Comparison of ENCODE assay signal across 10 mouse cellular contexts in the genomic region with DNA sequence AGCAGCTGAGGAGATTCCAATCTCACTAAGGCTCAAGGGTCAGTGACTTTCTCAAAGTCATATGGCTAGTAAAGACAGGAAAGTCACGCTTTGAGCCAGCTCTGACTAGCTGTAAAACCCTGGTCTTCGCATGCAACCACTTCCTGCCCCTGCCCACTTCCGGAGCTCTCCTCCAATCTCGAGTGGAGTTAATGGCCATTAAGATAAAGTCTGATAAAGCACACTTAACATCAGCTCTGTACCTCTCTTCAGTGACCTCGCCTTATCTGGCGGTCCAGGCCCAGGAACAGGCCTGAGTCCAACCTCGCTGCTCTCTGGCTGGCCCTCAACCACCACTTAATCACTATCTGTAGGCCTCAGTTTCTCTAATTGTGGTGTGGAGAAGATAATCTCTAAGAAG. TPM values are rescaled to one million over a fixed set of nuclear protein-coding genes. Genes with fewer than 3 reads are reported as not detected.
A peak's percentile ranks its signal among the peaks of the same experiment; 100 is the strongest.
DNase-seq lines count a peak whose midpoint lies in the region; ATAC-seq lines count a peak whose summit lies in the region.
"Had no signal": no experiment of that assay in that cellular context is flagged by ENCODE, and none has a peak within 500 bp of the region (broad histone marks: within the 10 kb centered on the region; RNA-seq: fewer than 3 reads in every experiment).

No protein-coding gene starts in this region.

- H3K9me3 ChIP-seq in intestine, embryonic 16.5 days (ENCODE audit: control insufficient read depth, low read length) = no peaks in the 10 kb centered on the region
- no peaks in the 10 kb centered on the region for H3K9me3 ChIP-seq in liver, embryonic 16.5 days (replicated peaks; ENCODE audit: control insufficient read depth, low read length)
- no peaks in the 10 kb centered on the region for H3K9me3 ChIP-seq in stomach, embryonic 15.5 days
- no peaks in the 10 kb centered on the region for H3K9me3 ChIP-seq in forebrain, embryonic 11.5 days (ENCODE audit: control insufficient read depth, low read length)
- H3K9me3 ChIP-seq: forebrain, embryonic 10.5 days; hindbrain, embryonic 15.5 days had no signal

- H3K4me2 ChIP-seq in intestine, embryonic 16.5 days (ENCODE audit: low read depth, low read length) = no peak overlapping the region
- peak overlapping the region; percentile 30 for H3K4me2 ChIP-seq in liver, embryonic 16.5 days (ENCODE audit: low read depth, low read length)
- no peak overlapping the region for H3K4me2 ChIP-seq in stomach, embryonic 15.5 days
- H3K4me2 ChIP-seq in forebrain, embryonic 11.5 days (ENCODE audit: low read depth, low read length, severe bottlenecking) = no peak overlapping the region
- H3K4me2 ChIP-seq: hindbrain, embryonic 15.5 days had no signal

- 40% methylated on average over 7 of the region's 7 CpGs for WGBS in intestine, embryonic 16.5 days
- 5% methylated on average over 7 of the region's 7 CpGs for WGBS in liver, embryonic 16.5 days (ENCODE audit: insufficient replicate concordance)
- 40% methylated on average over 7 of the region's 7 CpGs for WGBS in stomach, embryonic 15.5 days
- 85% methylated on average over 7 of the region's 7 CpGs for WGBS in forebrain, embryonic 11.5 days

- peak; percentile 36 for ATAC-seq in intestine, embryonic 16.5 days
- ATAC-seq in liver, embryonic 16.5 days (ENCODE audit: low read depth) = peak; percentile 80
- ATAC-seq in stomach, embryonic 15.5 days (ENCODE audit: insufficient read depth, low FRiP score, low read depth) = no peak
- ATAC-seq in forebrain, embryonic 11.5 days (replicated peaks; ENCODE audit: low FRiP score) = no peak

- H3K9ac ChIP-seq in intestine, embryonic 16.5 days (ENCODE audit: low read depth, low read length) = 0 out of 2 replicates have a peak overlapping the region, but pooled peaks have one; percentile 14
- no peak overlapping the region for H3K9ac ChIP-seq in liver, embryonic 16.5 days (ENCODE audit: low read depth, low read length)
- H3K9ac ChIP-seq in stomach, embryonic 15.5 days = no peak overlapping the region
- H3K9ac ChIP-seq in forebrain, embryonic 11.5 days (ENCODE audit: low read length) = no peak overlapping the region
- H3K9ac ChIP-seq: hindbrain, embryonic 15.5 days had no signal

- H3K27ac ChIP-seq in intestine, embryonic 16.5 days (ENCODE audit: low read length) = peak overlapping the region; percentile 90
- peak overlapping the region; percentile 78 for H3K27ac ChIP-seq in liver, embryonic 16.5 days (ENCODE audit: low read length)
- H3K27ac ChIP-seq in stomach, embryonic 15.5 days = peak overlapping the region; percentile 61; the same call in 1 of the 2 replicates
- no peak overlapping the region for H3K27ac ChIP-seq in forebrain, embryonic 11.5 days (ENCODE audit: low read depth, low read length)
- H3K27ac ChIP-seq: forebrain, embryonic 10.5 days; hindbrain, embryonic 15.5 days had no signal

- H3K36me3 ChIP-seq in intestine, embryonic 16.5 days (ENCODE audit: control insufficient read depth, insufficient read depth, low read length) = no peaks in the 10 kb centered on the region
- H3K36me3 ChIP-seq in liver, embryonic 16.5 days (ENCODE audit: control insufficient read depth, insufficient read depth) = no peaks in the 10 kb centered on the region
- H3K36me3 ChIP-seq in stomach, embryonic 15.5 days = no peaks in the 10 kb centered on the region
- H3K36me3 ChIP-seq in forebrain, embryonic 11.5 days (ENCODE audit: control insufficient read depth, insufficient read depth, low read length) = no peaks in the 10 kb centered on the region
- H3K36me3 ChIP-seq: hindbrain, embryonic 15.5 days had no signal

- peak; percentile 42 for DNase-seq in c-Kit-negative CD71-positive TER-119-positive erythroid progenitor cells, embryonic 14.5 days (ENCODE audit: low read depth, low spot score)
- DNase-seq in ovary, postnatal 36 days (ENCODE audit: low spot score) = no peak
- no peak for DNase-seq in urinary bladder, postnatal 25 days (ENCODE audit: low spot score)
- no peak for DNase-seq in forebrain, embryonic 11.5 days (ENCODE audit: low spot score)
- DNase-seq: cerebellum, postnatal 14 days had no signal

- H3K27me3 ChIP-seq in intestine, embryonic 16.5 days (replicated peaks; ENCODE audit: control insufficient read depth, insufficient read depth, low read length) = no peaks in the 10 kb centered on the region
- peaks cover 21% of the 10 kb centered on the region for H3K27me3 ChIP-seq in liver, embryonic 16.5 days (ENCODE audit: control insufficient read depth, insufficient read depth, low read depth, low read length)
- H3K27me3 ChIP-seq in stomach, embryonic 15.5 days (replicated peaks) = no peaks in the 10 kb centered on the region
- H3K27me3 ChIP-seq in forebrain, embryonic 11.5 days (ENCODE audit: control insufficient read depth, insufficient read depth, low read length) = no peaks in the 10 kb centered on the region
- H3K27me3 ChIP-seq: hindbrain, embryonic 15.5 days had no signal

- H3K4me3 ChIP-seq in intestine, embryonic 16.5 days (ENCODE audit: low read length) = no peak overlapping the region
- H3K4me3 ChIP-seq in liver, embryonic 16.5 days (ENCODE audit: low read depth, low read length) = no peak overlapping the region
- no peak overlapping the region for H3K4me3 ChIP-seq in stomach, embryonic 15.5 days (replicated peaks)
- no peak overlapping the region for H3K4me3 ChIP-seq in forebrain, embryonic 11.5 days (ENCODE audit: low read depth, low read length)
- H3K4me3 ChIP-seq: forebrain, embryonic 10.5 days; hindbrain, embryonic 15.5 days had no signal

- H3K4me1 ChIP-seq in intestine, embryonic 16.5 days (ENCODE audit: control insufficient read depth, insufficient read depth, low read length) = peaks cover 68% of the 10 kb centered on the region
- peaks cover 71% of the 10 kb centered on the region for H3K4me1 ChIP-seq in liver, embryonic 16.5 days (ENCODE audit: control insufficient read depth, low read depth, low read length)
- H3K4me1 ChIP-seq in stomach, embryonic 15.5 days = peaks cover 48% of the 10 kb centered on the region
- H3K4me1 ChIP-seq in forebrain, embryonic 11.5 days (replicated peaks; ENCODE audit: control insufficient read depth, insufficient read depth, low read length) = peaks cover 14% of the 10 kb centered on the region; the same call in 1 of the 2 replicates

RNA-seq across cellular contexts. Expression of gene C77080, which starts 26.7 kb away (rescaled TPM):
- 6.5 and 7.5 TPM in 2 replicates for polyA plus RNA-seq in intestine, embryonic 16.5 days (2015; fragmentation: Nextera tagmentation; extraction: Ambion mirVana)
- 0.85 and 0.97 TPM in 2 replicates for polyA plus RNA-seq in liver, embryonic 16.5 days (2015; fragmentation: Nextera tagmentation; extraction: Ambion mirVana)
- 11.8 and 12.6 TPM in 2 replicates for polyA plus RNA-seq in stomach, embryonic 15.5 days (2015; fragmentation: Nextera tagmentation; extraction: Ambion mirVana)
- polyA plus RNA-seq in forebrain, embryonic 11.5 days (2014; fragmentation: Nextera tagmentation; extraction: Ambion mirVana) = 4.7 and 4.8 TPM in 2 replicates

RNA-seq across cellular contexts. Expression of gene Yars, which starts 44.9 kb away (rescaled TPM):
- polyA plus RNA-seq in intestine, embryonic 16.5 days (2015; fragmentation: Nextera tagmentation; extraction: Ambion mirVana) = 104 and 107 TPM in 2 replicates
- 56.4 and 61.8 TPM in 2 replicates for polyA plus RNA-seq in liver, embryonic 16.5 days (2015; fragmentation: Nextera tagmentation; extraction: Ambion mirVana)
- polyA plus RNA-seq in stomach, embryonic 15.5 days (2015; fragmentation: Nextera tagmentation; extraction: Ambion mirVana) = 72.3 and 80.0 TPM in 2 replicates
- 113 and 118 TPM in 2 replicates for polyA plus RNA-seq in forebrain, embryonic 11.5 days (2014; fragmentation: Nextera tagmentation; extraction: Ambion mirVana)

RNA-seq across cellular contexts. Expression of gene S100pbp, which starts 45.0 kb away (rescaled TPM):
- 10.3 and 10.9 TPM in 2 replicates for polyA plus RNA-seq in intestine, embryonic 16.5 days (2015; fragmentation: Nextera tagmentation; extraction: Ambion mirVana)
- 6.1 and 6.3 TPM in 2 replicates for polyA plus RNA-seq in liver, embryonic 16.5 days (2015; fragmentation: Nextera tagmentation; extraction: Ambion mirVana)
- 13.1 and 14.1 TPM in 2 replicates for polyA plus RNA-seq in stomach, embryonic 15.5 days (2015; fragmentation: Nextera tagmentation; extraction: Ambion mirVana)
- 25.4 and 30.7 TPM in 2 replicates for polyA plus RNA-seq in forebrain, embryonic 11.5 days (2014; fragmentation: Nextera tagmentation; extraction: Ambion mirVana)

RNA-seq across cellular contexts. Expression of gene Sync, which starts 52.9 kb away (rescaled TPM):
- 1.1 and 1.3 TPM in 2 replicates for polyA plus RNA-seq in intestine, embryonic 16.5 days (2015; fragmentation: Nextera tagmentation; extraction: Ambion mirVana)
- polyA plus RNA-seq in liver, embryonic 16.5 days (2015; fragmentation: Nextera tagmentation; extraction: Ambion mirVana) = 0.13 and 0.33 TPM in 2 replicates
- polyA plus RNA-seq in stomach, embryonic 15.5 days (2015; fragmentation: Nextera tagmentation; extraction: Ambion mirVana) = 2.0 and 2.1 TPM in 2 replicates
- 0.37 and 0.57 TPM in 2 replicates for polyA plus RNA-seq in forebrain, embryonic 11.5 days (2014; fragmentation: Nextera tagmentation; extraction: Ambion mirVana)

Comparison
In these comparisons a context has a peak if more than half of its experiments do, and no peak if none do; other contexts are left out.
1. ATAC-seq: peak in intestine, embryonic 16.5 days (single experiment) and liver, embryonic 16.5 days (single experiment); none in stomach, embryonic 15.5 days (single experiment) and forebrain, embryonic 11.5 days (single experiment).